Mouse (Mus musculus) lung, postnatal 0 days (tissue): ENCODE measurements at regions not wholly inside any gene's neighbourhood (a gene's known extent, or its start where the extent isn't known, plus 50 kb on each side); places are given as distances from the start of the nearest gene placed in this dataset.

ENCODE experiments used
- CTCF ChIP-seq: IDR thresholded peaks from 2 replicates; pipeline ENCODE4 v1.5.1; 2016; ENCODE audit warnings: antibody characterized with exemption, mild to moderate bottlenecking
- EP300 ChIP-seq: IDR thresholded peaks from 2 replicates; pipeline ENCODE4 v1.6.1; 2016; ENCODE audit warnings: antibody characterized with exemption, mild to moderate bottlenecking, control low read depth

DNA sequence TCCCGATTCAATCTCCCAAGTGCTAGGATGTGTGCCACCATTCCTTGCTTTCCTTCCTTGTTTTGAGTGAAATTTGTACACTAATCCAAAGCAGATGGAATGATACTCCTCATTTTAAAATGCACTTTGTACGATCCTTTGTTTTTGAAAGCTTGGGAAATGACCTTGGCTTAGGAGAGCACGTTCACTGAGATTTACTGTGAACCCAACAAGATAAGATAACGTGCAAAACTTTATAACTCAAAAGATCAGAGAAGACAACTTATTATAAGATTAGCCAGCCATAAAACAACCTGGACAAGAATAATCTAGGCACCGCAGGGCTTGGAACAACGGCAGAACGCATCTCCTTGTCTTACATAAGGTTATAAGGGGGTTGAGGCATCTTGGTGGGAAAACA is 134.6 kb upstream of the Rxylt1 start:
- TF ChIP-seq CTCF, result no peak
- TF ChIP-seq EP300, result no peak
